Mouse (Mus musculus): Measurements from ENCODE around the gene Vmn2r124.
"Not testable (repeated sequence)": the region's sequence is repeated elsewhere in the genome, so short reads cannot be mapped to it uniquely, and the experiment has no call there.

Vmn2r124 gene

GRCm38 (mm10) chr17:18049124-18049523, at the start of gene Vmn2r124:
Gene Vmn2r124, plus strand, starts transcription at chr17:18049424.
- ChIA-PET CTCF (no interaction called here), POLR2A (no interaction called here)

- ChIA-PET CTCF (no interaction called here), POLR2A (no interaction called here)
These were observed 44.5 kb upstream of the Vmn2r124 start for GRCm38 (mm10) chr17:18004752-18005151.

- POLR2A ChIA-PET = no interaction called here
- CTCF ChIA-PET = no interaction called here
These were observed 27.8 kb upstream of the Vmn2r124 start, which contains the start of gene Fpr-rs4 for GRCm38 (mm10) chr17:18021433-18021832. Gene Fpr-rs4, plus strand, starts transcription at chr17:18021733.

GRCm38 (mm10) chr17:18084716-18085115, 35.5 kb downstream of the Vmn2r124 start, which contains the start of gene Vmn2r91:
Gene Vmn2r91, plus strand, starts transcription at chr17:18085016.
- CTCF ChIA-PET, POLR2A ChIA-PET: not testable (repeated sequence)

- CTCF ChIA-PET, POLR2A ChIA-PET: not testable (repeated sequence)
These were observed 46.4 kb downstream of the Vmn2r124 start for GRCm38 (mm10) chr17:18095626-18096025.

- CTCF ChIA-PET = not testable (repeated sequence)
These were observed 53.0 kb downstream of the Vmn2r124 start for GRCm38 (mm10) chr17:18102265-18102664.

More at GRCm38 (mm10) chr17:18102265-18102664, 53.0 kb downstream of the Vmn2r124 start:
- POLR2A ChIA-PET = not testable (repeated sequence)

Data from embryonic stem cell, embryonic (primary cell).